Mouse (Mus musculus) erythroid progenitor cell, adult 5-6 weeks (primary cell): Measurements from ENCODE around the gene Mbnl3. TPM values are rescaled to one million over a fixed set of nuclear protein-coding genes. Genes with fewer than 3 reads are reported as not detected.

Experiments
- total RNA-seq, 2 experiments: library from RNA; stranded (forward) in 1 of 2; stranded (reverse) in 1 of 2; fragments of 150-400 nt in 1 of 2; fragments of 186-747, 209-891 nt in 1 of 2; gene quantifications; 2 replicates each; pipeline versions ENCODE4 v1.2.3 to v1.2.4; 2015 to 2017; ENCODE audit warnings: low replicate concordance in 2 of 2

Mbnl3 gene
- total RNA-seq, 2 experiments from 2014 or later, result 18.1 to 44.0 TPM

Other genes with a start within 250 kb of the Mbnl3 start
- gene Rap2c, start 188.5 kb downstream of the Mbnl3 start, total RNA-seq (2015; ENCODE audit: low replicate concordance), result 10.1 and 11.2 TPM in 2 replicates
- 4.8 and 11.3 TPM in 2 replicates for gene Rap2c, start 188.5 kb downstream of the Mbnl3 start, total RNA-seq (2017; ENCODE audit: low replicate concordance)